Mouse (Mus musculus) layer of hippocampus, postnatal 25 days (tissue): Measurements from ENCODE around the gene Yars2. TPM values are rescaled to one million over a fixed set of nuclear protein-coding genes. Genes with fewer than 3 reads are reported as not detected.
"Not testable (repeated sequence)": the region's sequence is repeated elsewhere in the genome, so short reads cannot be mapped to it uniquely, and the experiment has no call there.

Experiments
- DNase-seq, 2 experiments: peaks; one replicate each; pipeline ENCODE4 v3.0.0; 2022; ENCODE audit warnings: mixed read lengths in 2 of 2, low spot score in 1 of 2; ENCODE audit errors: extremely low spot score in 1 of 2
- total RNA-seq, 2 experiments: library from RNA; stranded (reverse); gene quantifications; 2 replicates each; pipeline ENCODE4 v1.2.3; 2021

The Yars2 gene
- 10 to 100 TPM; 22.6 to 22.7 TPM for total RNA-seq

GRCm38 (mm10) chr16:16302369-16303137 is at the start of gene Yars2:
Gene Yars2 (plus strand): TSS chr16:16302965.
- DNase-seq: peak; percentile 85 to 89

GRCm38 (mm10) chr16:16253326-16254074 is 49.3 kb upstream of the Yars2 start:
- DNase-seq: no peak

GRCm38 (mm10) chr16:16255217-16255616 is 47.5 kb upstream of the Yars2 start:
- DNase-seq: no peak

- no peak for DNase-seq
Observed at GRCm38 (mm10) chr16:16255874-16256273, 46.9 kb upstream of the Yars2 start.

- DNase-seq: no peak
Observed at GRCm38 (mm10) chr16:16256672-16257071, 46.1 kb upstream of the Yars2 start.

GRCm38 (mm10) chr16:16260882-16261281 is 41.9 kb upstream of the Yars2 start:
- no peak for DNase-seq

GRCm38 (mm10) chr16:16261481-16261880 is 41.3 kb upstream of the Yars2 start:
- no peak for DNase-seq

- DNase-seq: no peak
Observed at GRCm38 (mm10) chr16:16262436-16262835, 40.3 kb upstream of the Yars2 start.

- DNase-seq: no peak
Observed at GRCm38 (mm10) chr16:16272978-16273377, 29.8 kb upstream of the Yars2 start.

- DNase-seq: no peak
Observed at GRCm38 (mm10) chr16:16273752-16274151, 29.0 kb upstream of the Yars2 start.

GRCm38 (mm10) chr16:16303138-16303827 is 518 bp downstream of the Yars2 start:
- peak; percentile 13 to 23 for DNase-seq

- DNase-seq: no peak
Observed at GRCm38 (mm10) chr16:16303888-16304287, 1.1 kb downstream of the Yars2 start.

GRCm38 (mm10) chr16:16311319-16311718 is 8.6 kb downstream of the Yars2 start:
- DNase-seq: no peak

GRCm38 (mm10) chr16:16325775-16326336 is 23.1 kb downstream of the Yars2 start:
- no peak for DNase-seq

- DNase-seq: no peak
Observed at GRCm38 (mm10) chr16:16346420-16346819, 43.7 kb downstream of the Yars2 start.

- DNase-seq: no peak
Observed at GRCm38 (mm10) chr16:16357908-16358307, 55.1 kb downstream of the Yars2 start.

- DNase-seq: peak; percentile 85
Observed at GRCm38 (mm10) chr16:16358481-16359100, 55.8 kb downstream of the Yars2 start, which contains the start of gene Dnm1l. Gene Dnm1l (minus strand): TSS chr16:16358959.

GRCm38 (mm10) chr16:16359101-16359482 is 56.3 kb downstream of the Yars2 start:
- DNase-seq: not testable (repeated sequence)
